Mouse (Mus musculus): Measurements from ENCODE around the gene Kdm2b.

Gene Kdm2b

GRCm38 (mm10) chr5:122832536-122832935 lies 157.1 kb downstream of the Kdm2b start:
- no peak for DNase-seq

GRCm38 (mm10) chr5:122825099-122825498 lies 164.5 kb downstream of the Kdm2b start:
- DNase-seq: no peak

- no peak for DNase-seq
Observed at GRCm38 (mm10) chr5:122824450-122824849, 165.2 kb downstream of the Kdm2b start.

- DNase-seq: no peak
Observed at GRCm38 (mm10) chr5:122823976-122824375, 165.6 kb downstream of the Kdm2b start.

DNA sequence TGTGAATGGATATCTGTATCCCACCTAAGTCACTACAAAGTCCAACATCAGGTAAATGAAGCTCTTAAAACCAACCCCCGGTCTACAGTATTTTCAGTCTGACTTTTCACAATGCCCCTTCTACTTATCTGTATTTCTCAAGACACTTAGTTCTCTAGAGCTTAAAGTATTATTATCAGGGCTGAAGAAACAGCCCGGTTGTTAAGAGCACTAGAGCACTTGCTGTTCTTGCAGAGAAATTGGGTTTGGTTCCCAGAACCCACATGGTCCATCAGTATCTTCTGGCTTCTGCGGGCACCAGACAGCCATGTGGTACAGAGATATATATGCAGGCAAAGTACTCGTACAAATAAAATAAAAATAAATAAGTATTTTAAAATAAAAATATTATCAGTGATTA lies 167.2 kb downstream of the Kdm2b start:
- DNase-seq: no peak

DNA sequence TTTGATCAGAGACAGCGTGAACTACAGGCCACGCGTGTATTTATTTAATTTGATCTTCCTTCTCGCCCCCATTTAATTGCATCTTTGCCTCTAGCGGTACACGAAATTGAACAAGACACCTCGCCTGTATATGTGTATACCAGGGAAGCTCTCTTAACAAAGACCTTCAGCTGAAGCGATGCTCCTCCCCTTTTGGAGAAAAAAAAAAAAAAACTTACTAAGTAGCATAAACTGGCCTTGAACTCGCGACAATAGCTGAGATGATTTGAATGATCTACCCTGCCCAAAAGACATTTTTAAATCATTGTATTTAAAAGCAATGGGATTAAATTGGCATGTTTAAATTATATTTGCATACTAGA lies 168.1 kb downstream of the Kdm2b start:
- DNase-seq: no peak

DNA sequence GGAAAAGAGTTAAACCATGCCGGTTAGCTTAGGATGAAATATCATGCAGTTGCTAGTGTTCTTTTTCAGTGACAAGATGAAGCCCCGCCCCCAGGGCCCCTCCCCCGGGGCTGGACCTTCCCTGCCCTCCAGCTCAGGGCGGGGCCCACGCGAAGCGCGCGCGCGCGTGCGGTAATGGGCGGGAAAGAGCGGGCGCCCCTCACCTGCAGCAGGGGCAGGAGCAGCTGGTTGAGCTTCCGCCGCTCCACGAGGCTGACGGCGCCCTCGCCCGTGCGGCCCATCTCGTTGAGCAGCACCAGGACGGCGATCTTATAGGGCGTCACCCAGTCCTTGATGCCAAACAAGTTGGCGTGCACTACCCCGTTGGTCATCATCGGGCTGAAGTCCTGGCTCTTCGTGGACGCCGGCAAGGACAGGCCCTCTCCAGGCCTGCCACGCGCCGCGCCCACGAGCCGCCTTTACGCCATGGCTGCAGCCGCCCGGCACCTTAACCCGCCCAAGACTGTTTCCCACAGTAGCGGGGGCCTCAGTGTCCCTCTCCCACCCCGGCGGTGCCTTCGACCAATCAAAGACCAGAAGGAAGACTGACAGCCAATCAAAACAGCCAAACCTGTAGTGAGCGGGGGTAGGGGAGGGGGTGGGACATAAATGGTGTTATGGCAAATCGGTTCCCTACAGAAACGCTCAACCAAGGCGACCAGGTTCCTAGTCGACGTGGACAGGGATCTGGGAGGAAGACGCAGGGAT lies 168.7 kb downstream of the Kdm2b start, which contains the start of gene Anapc5:
Gene Anapc5, minus strand, starts transcription at position 563 of the 747 bp plus-strand sequence.
- DNase-seq: peak; percentile 94 to 95

Measured in lung, adult 18-20 months (tissue).